Mouse (Mus musculus) central nervous system, embryonic 18 days (tissue): ENCODE results near the gene Gm6377. TPM values are rescaled to one million over a fixed set of nuclear protein-coding genes. Genes with fewer than 3 reads are reported as not detected.

Source experiments
- polyA plus RNA-seq: library from polyadenylated mRNA; depleted of rRNA; stranded (reverse); fragments of >200 nt; gene quantifications from 2 replicates; pipeline ENCODE4 v1.2.3, GENCODE M21; 2012; rRNA removed

Gene Gm6377
- polyA plus RNA-seq = 0.05 and 0.13 TPM in 2 replicates

DNA sequence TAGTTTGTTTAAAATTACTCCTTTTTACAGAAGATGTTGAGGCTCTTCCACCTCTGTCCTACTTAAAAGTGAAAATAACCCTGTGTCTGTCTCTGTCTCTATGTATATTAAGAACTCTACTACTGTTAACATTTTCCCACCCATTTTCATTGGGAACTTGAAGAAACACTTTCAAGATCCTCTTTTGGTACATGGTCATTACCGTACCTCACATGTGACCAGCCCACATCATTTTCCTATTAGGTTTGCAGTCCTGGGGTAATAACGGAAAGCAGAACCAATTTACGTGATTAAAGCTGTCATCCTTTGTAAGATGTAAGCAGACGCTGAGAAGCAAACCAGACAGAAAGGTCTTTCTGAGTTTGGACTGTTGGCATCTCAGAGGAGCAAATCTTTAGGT is at the start of gene Gm6377:
Gm6377 (plus strand) TSS at position 289 of the 400 bp plus-strand sequence.

Other genes with a start within 250 kb of the Gm6377 start
- 6.9 and 9.5 TPM in 2 replicates for gene Hmgn5, start 183.4 kb upstream of the Gm6377 start, polyA plus RNA-seq
- gene Sh3bgrl, start 101.4 kb upstream of the Gm6377 start, polyA plus RNA-seq = 103 and 105 TPM in 2 replicates